Mouse (Mus musculus) thymus, postnatal 25 days (tissue): ENCODE measurements around the gene Scfd2.

Source experiments
- DNase-seq: peaks from one replicate; pipeline ENCODE4 v3.0.0; 2022

Scfd2 gene

DNA sequence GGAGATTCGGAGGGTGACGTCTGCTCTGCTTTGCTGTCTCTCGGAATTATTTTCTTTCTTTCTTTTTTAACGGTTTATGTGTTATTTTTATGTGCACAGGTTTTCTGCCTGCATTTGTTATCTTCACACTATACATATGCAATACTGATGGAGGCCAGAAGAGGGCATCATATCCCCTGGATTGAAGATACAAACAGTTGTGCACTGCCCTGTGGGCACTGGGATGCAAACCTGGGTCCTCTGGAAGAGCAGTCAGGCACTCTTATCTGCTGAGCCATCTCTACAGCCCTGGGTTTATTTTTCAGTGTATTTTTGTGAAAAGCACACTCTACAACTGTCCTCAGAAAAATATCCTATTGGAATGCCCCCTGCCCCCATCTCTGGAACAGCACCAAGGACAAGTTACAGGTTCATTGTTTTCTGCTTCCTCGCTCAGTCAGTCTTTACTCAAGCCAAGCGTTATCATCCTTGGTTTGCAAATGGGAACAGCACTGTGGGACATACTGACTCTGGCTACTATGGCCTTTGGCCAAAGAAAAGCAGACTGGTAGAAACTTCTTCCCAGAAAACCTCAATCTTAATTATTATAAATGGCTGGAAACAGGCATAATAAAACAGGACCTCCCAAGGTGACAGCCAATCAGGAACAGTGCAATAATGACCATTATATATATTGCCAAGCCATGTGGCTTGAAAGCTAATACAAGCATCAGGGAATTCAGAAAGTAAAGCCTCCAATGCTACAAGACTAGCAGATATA is 75.9 kb downstream of the Scfd2 start:
- no peak for DNase-seq

DNA sequence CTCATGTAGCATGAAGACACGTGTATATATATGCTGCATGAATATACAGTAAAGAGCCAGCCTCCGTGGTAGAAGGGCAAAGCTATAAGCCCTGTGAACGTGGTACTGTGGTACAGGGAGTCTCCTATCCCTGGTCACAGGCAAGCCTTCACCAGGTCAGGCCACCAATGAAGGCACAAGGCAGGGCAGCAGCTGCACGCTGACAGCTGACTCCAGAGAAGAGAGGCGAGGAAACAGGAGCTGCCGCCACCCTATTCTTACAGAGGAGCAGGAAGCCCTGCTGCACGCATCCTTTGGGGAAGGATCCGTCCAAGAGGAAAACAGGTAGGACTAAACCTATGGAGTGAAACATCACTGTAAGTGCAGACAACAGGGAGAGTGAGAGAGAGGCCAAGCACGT is 76.5 kb downstream of the Scfd2 start:
- no peak for DNase-seq

DNA sequence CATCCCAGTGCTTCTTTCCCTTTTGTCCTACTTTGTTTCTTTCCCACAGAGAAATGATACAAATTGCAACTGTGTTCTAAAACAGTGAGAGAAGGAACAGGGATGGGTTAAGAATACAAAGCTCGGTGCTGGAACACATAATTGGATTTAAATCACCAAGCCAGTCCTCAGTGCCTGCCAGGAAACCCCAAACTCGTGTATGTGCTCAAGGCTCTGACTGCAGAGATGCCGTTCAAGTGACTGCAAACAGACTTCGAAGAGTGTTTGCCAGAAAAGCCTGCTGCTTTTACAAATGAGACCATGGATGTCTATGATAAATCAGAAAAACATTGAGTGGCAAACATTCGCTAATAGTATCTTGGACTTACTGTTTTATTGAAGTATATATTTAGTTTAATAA is 80.6 kb downstream of the Scfd2 start:
- no peak for DNase-seq

DNA sequence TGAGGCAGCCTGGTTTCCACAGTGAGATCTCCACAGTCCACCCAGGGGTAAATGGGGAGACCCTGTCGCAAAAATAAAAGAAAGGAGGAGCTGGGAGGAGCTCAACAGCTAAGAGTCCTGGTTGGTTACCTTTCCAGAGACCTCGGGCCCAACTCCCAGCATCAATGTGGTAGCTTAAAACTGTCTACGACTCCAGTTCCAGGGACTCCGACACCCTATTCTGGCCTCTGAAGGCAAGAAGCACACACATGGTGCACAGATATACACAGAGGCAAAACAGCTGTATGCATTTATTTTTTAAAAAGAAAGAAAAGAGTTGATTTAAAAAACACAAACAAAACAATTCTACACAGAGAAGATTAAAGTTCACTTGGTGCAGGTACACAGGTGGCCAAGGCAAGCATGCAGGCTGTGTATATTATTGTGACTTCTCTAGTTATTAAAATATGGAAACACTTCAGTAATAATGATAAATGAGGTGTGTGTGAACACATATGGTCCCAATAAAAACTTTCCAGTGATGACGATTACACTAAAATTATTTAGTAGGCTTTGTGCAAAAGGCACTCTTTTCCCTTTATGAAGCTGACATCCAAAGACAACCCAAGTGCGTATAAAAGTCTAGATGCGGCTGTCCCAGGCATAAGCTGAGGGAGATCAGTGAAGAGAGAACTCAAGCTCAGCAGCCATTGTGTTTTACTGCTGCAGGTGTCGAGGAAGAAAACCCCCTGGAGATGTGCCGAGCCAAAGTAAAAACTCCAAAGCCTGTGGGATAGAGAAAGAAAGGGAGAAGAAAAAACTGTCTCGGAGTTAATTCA is 83.8 kb downstream of the Scfd2 start:
- DNase-seq: no peak

DNA sequence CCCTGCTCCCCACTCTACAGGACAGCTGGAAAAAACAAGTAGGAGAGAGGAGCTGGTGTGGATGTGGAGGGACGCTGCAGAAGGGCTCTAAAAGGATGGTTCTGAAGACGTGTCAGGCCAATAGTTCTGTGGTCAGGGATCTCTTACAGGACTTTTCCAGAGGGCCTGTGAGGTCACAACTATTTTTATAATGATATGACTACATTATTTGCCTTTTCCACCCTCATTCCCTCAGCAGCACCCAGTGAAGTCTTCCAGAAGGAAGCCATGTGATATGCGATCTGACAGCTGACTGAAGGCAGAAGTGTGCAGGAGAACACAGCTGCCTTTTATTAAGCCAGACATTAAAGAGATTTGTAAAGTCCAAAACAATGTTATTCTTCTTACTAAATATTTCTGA is 85.7 kb downstream of the Scfd2 start:
- DNase-seq: no peak

DNA sequence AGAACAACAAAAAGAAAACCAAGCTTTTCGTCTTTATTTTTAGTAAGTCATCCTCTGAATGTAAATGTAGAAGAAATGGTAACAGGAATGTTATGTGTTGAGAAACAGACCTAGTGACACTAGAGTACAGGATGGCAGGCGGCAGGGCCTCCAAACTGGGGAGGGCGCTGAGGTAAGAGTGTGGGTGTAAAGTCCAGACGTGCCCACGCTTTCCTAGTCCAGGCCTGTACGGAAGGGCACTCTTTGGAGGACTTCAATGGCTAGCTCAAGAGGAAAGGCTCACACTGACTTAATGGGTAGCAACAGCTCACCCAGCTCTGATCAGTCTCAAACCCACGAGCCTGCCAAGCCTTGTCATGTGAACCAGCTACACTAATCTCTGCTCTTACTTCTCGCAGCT is 93.2 kb downstream of the Scfd2 start:
- DNase-seq: no peak

DNA sequence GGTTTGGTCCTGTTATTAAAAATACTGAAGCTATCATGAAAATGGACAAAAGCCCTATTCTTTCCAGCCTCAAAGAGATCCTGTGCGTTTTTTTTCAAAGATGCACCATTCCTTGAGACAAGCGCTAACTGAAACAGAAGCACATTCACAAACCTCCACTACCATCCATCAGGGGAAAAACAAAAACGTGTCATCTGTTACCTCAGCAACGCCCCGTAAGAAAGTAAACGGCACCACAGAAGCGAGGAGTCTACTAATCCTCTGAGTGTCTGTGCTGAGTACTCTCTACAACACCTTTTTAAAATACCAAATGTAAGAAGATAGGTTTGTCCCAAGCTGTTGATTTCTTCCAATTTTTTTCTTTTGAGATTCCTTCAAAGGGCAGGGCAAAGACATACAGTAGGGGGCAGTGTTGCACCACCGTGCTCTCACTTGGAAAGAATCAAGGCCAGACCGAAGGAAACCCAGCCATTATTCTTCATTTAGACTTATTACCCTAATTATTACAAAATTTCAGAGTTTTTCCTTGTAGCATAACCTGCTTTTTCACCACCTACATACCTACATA is 97.9 kb downstream of the Scfd2 start:
- peak; percentile 63 for DNase-seq

DNA sequence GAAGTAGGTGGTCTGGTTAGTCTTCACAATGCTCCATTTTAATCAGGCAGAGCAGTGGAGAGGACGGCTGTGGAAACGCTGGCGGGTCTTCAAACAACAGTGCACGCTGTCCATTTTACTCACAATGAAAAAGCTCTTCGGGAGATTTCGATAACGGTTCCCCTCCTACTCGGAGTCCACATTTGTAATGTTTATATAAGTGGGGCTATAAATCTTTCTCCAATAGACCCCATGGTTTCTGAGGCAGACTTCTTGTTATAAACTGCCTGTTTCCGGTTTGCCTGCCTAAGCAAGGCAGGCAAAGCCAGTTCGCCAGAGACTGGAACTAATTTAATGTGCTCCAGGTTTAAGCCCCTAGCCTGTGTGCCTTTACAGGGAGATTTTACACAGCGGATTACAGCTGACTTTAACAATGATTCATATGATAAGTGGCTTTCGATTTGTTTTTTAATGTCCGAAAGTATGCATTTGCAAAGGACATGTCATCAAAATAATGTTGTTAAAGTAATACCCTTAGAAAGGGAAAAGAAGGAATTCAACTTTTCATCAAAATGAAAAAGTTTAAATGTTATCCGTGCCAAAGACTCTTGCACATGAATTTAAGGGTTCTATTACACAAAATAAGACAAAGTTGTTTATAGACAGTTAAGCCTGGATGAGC is 98.5 kb downstream of the Scfd2 start:
- no peak for DNase-seq

DNA sequence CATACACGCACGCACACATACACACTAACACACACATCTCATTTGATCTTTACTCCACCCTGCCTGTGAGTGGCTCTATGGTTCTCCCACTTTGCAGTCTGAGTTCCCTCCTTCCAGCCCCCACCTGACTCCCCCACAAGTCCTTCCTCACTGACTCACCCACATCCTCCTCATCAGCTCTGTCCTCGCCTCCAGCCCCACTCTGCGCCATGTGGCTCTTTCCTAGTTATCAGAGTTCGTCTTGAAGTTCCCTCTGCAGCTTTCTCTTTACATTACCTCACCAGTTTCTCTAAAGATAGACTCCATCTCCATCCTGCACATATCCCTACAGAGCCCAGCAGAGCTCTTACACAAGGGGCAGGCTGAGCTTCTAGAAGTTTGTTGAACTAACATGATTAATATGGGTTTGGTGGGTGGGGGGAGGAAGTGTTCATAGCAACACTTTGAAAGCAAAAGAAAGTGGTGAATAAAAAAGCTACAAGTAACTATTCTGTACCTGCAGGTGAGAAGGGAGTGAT is 110.9 kb downstream of the Scfd2 start:
- DNase-seq: peak; percentile 17

DNA sequence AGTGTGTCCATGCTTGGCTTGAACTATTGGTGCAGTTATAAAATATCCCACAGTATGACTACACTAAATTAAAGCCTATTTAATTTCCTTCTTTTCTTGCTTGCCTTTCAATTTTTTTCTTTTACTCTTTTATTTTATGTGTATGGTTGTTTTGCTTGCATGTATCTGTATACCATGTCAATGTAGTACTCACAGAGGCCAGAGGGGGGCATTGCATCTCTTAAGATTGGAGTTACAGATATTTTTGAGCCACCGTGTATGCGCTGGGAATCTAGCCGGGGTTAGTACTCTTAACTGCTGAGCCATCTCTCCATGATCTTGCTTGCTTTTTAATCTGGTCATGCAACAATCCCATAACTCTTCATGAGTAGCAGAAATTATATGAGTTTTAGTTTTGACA is 119.0 kb downstream of the Scfd2 start:
- DNase-seq: no peak

DNA sequence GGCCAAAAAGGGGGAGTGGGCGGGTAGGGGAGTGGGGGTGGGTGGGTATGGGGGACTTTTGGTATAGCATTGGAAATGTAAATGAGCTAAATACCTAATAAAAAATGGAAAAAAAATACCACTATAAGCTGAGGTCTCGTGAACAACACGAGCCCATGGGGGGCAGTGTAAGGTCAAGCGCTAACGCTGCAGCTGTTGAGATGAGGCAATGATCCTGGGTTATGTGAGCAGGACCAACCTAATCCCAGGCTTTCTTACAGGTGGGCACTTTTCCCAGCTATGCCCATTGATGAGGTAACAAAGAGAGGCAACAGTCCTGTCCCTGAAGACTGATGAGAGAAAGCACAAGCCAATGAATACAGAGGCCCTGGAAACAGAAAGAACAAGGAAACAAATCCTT is 126.7 kb downstream of the Scfd2 start:
- DNase-seq: no peak

DNA sequence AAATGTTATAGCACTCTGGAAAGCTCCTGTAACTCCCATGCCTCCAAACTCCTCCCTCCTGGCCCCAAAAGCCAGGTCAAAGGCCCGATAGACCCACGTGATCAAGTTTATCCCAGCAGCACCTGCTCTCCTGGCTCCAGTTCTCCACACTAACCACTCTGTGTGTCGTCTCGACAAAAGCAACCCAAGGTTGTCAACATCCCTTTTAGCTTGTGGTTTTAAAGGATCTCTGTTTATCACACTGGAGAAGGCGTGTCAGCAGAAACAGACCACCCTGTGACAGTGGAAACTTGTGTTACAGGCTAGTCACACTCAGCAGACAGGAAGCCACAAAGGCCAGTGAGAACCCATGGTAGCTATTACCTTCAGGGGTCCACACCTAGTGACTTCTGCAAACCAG is 127.5 kb downstream of the Scfd2 start:
- peak; percentile 27 for DNase-seq

DNA sequence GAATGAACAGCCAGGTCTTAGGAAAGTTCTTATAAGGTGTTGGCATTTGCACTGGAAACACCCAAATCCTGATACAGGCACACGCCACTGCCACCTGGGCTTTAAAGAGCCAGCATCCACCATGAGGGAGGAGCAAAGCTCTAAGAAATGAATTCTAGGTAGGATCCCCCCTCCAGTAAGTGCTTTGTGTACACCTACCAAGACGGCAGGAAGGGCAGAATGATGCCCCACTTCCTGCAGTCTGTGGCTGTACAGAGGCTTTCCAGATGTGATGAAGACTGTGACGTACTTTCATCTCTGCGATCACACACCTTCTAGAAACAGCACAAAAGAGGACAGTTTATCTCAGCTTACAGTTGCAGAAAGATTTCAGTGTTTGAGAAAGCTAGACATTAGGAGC is 128.9 kb downstream of the Scfd2 start:
- DNase-seq: peak; percentile 64

DNA sequence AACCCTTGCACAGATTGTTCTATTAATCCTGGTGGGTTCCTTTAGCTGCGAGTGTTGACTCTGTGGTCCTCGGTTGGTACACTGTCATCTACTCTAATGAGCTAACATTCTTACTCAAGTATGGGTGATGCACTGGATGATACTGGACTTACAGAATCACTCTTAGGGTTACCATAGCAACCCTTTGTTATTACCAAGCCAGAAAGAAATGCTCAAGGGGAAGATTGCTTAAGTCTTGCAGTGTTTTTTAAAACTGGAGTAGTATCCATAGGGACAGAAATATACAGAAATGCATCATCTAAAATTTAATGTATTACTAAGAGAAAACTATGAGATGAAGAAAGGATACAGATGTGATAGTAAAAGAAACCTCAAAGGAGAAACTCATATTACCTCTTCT is 139.8 kb downstream of the Scfd2 start:
- DNase-seq: no peak

DNA sequence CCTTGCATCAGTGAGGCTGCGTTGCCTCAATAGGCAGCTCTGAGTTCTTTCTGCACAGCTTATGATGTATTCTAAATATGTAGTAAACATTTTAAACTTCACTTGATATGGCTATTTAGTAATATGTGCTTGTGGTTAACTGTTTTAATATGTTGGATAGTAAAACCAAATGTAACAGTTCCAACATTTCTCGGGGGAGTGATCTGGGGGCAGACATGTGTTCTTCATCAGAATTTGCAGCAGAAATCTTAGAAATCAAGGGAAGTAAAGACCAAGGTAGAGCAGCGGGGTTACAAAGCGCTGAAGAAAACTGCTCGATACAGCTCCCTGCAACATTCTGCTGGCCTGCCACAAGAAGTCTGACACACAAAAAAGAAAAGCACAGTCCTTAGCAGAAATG is 140.2 kb downstream of the Scfd2 start:
- DNase-seq: no peak

DNA sequence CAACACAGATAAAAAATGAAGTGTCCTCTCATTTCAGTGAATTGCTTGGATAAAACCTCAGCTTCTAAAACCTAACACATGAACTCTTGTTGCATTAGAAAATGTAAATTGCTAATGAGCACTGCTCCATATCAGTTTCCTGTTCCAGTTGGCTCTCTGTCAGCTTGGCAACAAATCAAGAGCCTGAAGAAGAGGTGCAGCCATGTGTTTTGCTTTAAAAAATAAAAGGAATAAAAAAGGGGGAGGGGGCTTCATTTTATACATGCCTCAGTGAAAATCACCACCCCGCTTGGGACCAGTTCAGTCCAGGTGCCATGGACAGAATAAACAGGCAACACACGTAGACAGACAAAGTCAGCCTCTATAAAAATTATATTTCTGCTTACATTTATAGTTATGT is 142.7 kb downstream of the Scfd2 start:
- DNase-seq: no peak

DNA sequence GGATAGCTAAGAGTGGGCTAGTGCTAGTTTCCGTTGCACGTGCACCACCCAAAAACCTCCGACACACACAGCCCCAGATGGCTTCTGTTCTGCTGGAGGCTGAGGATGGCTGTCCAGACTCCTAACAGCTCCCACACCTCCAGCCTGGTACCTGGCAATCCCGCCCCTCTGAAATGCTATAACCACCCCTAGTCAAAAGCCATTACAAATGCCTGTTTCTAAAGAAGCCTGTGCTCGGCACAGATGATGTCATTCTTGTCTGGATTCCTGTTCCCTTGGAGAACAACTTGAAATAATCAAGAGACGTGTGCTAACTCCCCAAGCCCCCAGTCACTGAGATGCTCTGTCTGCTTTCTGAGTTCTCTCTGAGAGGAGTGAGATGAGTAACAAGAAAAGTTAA is 143.5 kb downstream of the Scfd2 start:
- DNase-seq: no peak

DNA sequence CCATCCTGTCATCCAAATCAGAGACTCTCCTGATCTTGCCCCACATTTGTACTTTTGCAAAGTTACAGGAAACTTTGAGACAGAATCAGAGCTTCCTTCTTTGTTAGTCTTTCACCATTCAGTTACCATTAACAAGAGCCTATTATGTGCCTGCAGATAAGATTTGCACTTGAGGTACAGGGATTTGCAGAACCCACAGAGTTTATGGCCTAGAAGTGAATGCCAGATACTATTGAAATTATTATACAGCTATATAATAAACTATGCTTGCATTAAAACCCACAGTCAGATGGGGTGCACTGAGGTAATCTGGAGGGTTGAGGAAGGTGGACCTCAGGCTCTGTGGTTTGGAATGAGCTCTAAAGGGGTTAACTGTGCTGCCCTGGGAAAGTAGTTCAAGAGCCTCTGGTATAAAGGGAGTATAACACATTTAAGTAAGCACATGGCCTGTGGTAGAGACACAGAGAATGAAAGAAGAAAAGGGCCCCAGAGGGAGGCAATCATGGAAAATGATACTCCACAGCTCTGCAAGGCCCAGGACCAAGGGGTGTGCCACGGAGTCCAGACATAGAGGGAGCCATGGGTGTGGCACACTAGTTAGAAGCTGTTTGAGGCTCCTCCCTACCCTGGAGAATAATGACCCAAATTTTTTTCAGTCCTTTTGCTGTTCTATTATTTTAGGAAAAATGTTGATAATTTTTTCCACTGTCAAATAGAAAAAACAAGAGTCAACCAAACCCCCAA is 144.2 kb downstream of the Scfd2 start:
- no peak for DNase-seq

DNA sequence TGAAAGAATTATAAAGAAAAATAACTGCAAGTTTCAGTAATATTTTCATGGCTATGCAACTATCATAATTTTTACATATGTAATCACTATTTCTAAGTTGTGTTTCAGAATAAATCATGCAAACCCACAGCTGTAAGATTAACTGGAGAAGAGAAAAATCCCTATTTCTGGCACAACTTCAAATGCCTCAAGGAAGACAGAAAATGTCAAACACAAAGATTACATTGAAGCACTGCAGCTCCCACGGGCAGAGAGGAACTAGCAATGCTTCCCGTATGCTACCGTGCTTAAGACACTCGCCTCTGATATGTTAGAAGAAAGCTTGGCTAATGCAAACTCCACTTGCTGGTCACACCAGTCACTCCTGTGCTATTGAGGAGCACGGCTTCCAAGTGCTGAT is 151.5 kb downstream of the Scfd2 start:
- no peak for DNase-seq

DNA sequence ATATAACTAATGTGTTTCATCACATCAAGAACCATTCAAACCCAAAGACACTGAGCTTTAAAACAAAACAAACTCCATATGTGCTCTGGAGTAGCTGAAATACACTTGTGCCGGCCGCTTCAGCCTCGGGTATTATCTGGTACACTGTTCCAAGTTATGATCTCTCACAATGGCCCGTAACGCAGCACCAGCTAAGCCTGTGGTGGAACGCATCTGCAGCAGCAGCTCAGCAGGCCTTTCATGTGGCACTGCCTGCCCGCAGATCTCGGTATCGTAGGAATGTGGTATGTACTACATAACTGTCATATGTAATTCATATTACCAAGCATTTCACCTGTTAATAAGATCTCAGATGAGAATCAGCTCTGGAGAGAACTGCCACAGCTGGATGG is 164.9 kb downstream of the Scfd2 start:
- DNase-seq: peak; percentile 73

DNA sequence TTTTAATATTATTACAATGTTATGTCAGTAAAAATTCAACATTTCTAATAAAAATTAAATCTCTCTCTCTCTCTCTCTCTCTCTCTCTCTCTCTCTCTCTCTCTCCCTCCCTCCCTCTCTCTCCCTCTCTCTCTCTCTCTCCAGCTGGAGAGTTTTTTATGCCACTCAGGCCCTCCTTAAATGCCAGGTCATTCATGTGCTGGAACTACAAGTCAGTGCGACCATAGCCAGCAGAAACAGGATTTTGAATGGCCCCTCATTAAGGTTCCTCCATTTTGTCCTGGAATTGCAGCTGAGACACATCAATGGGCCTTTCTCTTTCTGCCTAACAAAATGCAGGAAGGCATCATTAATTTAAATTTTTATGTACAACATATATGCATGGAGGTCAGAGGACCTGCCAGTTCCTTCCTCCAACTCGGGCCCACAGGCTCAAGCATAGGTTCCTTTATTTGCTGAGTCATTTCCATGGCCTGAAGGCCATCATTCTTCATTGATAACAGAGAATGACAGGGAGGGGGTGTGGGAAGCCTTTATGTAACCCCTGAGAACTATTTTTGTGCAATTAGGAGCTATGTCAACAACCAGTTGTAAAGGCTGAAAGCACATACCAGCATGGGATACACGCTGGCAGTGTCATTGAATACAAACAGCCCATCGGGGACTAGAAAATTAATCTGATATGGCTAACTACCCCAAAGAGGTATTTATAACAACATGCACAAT is 165.4 kb downstream of the Scfd2 start:
- no peak for DNase-seq

DNA sequence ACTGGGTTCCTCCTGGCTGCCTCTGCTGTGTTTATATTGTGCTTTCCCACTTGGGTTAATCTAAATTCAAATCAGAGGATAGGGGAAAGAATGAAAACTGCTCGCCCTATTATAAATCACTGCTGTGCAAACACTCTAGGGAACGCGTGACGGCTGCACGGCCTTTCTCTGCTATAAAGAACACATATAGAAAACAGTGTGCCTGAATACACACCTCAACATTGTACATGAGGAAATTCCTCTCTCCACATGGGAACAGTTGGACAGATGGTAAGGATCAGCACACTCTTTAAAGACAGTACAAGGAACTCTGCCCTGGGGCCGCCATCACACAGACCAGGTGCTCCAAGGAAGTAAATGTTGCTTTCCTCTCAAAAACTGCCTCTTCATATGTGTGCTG is 166.2 kb downstream of the Scfd2 start:
- no peak for DNase-seq
